Mouse (Mus musculus) cerebellum, adult 2 months (tissue): ENCODE results near the gene Lcn10.

Experiments
- CTCF ChIP-seq: fragments of 200-500 bp; IDR thresholded peaks from 2 replicates; pipeline ENCODE4 v1.5.1; 2011; ENCODE audit warnings: low read depth, mild to moderate bottlenecking, control low read depth, low read length, moderate library complexity, borderline replicate concordance; ENCODE audit not compliant: insufficient read depth
- POLR2A ChIP-seq: fragments of 200-500 bp; IDR thresholded peaks from 2 replicates; pipeline ENCODE4 v1.6.1; 2011; ENCODE audit warnings: low read length, control low read depth, borderline replicate concordance; ENCODE audit not compliant: insufficient read depth

GRCm38 (mm10) chr2:25717222-25717621 is 34.7 kb downstream of the Lcn10 start:
- TF ChIP-seq CTCF (no peak), POLR2A (no peak)
